Mouse (Mus musculus) heart, embryonic 12.5 days (tissue): ENCODE measurements around the gene Efcab5. TPM values are rescaled to one million over a fixed set of nuclear protein-coding genes. Genes with fewer than 3 reads are reported as not detected.

Experiments
- ATAC-seq: fragments of 200-750 bp; cut with Nextera tagmentation; 2 replicates; pipeline ENCODE4 v1.8.0; 2017; ENCODE audit warnings: moderate TSS enrichment, moderate library complexity; ENCODE audit not compliant: insufficient number of reproducible peaks, low FRiP score
- H3K27ac ChIP-seq: fragments of 300-500 bp; sonication (generic); 2 replicates; pipeline ENCODE4 v1.5.1; 2016; ENCODE audit warnings: mild to moderate bottlenecking, moderate library complexity; ENCODE audit not compliant: poor library complexity, severe bottlenecking
- H3K27me3 ChIP-seq: fragments of 300-500 bp; sonication (generic); replicated peaks from 2 replicates; pipeline ENCODE4 v1.6.1; 2016; ENCODE audit warnings: mild to moderate bottlenecking, moderate library complexity
- H3K36me3 ChIP-seq: fragments of 300-500 bp; sonication (generic); 2 replicates; pipeline ENCODE4 v1.6.1; 2016; ENCODE audit warnings: mild to moderate bottlenecking, moderate library complexity
- H3K4me1 ChIP-seq: fragments of 300-500 bp; sonication (generic); replicated peaks from 2 replicates; pipeline ENCODE4 v1.6.1; 2016; ENCODE audit warnings: mild to moderate bottlenecking
- H3K4me2 ChIP-seq: fragments of 300-500 bp; sonication (generic); 2 replicates; pipeline ENCODE4 v1.6.1; 2016; ENCODE audit warnings: mild to moderate bottlenecking, moderate library complexity
- H3K4me3 ChIP-seq: fragments of 300-500 bp; sonication (generic); 2 replicates; pipeline ENCODE4 v1.5.1; 2016; ENCODE audit warnings: mild to moderate bottlenecking
- H3K9ac ChIP-seq: fragments of 300-500 bp; sonication (generic); 2 replicates; pipeline ENCODE4 v1.6.1; 2016; ENCODE audit warnings: mild to moderate bottlenecking, moderate library complexity
- H3K9me3 ChIP-seq: fragments of 300-500 bp; sonication (generic); replicated peaks from 2 replicates; pipeline ENCODE4 v1.6.1; 2016; ENCODE audit warnings: mild to moderate bottlenecking, moderate library complexity
- WGBS: fragments of 180-500 bp; shearing (Covaris S2); methylation state at CpG from one replicate; pipeline ENCODE4 v1.1.7; 2016; 5-methylcytosine and 5-hydroxymethylcytosine counted together
- polyA plus RNA-seq: library from polyadenylated mRNA; unstranded; fragments of >200 nt; fragmentation: Nextera tagmentation; extraction: Ambion mirVana; gene quantifications from 2 replicates; pipeline ENCODE4 v1.2.1, GENCODE M21; 2016

Gene Efcab5
- polyA plus RNA-seq, result 0.11 and 0.54 TPM in 2 replicates

DNA sequence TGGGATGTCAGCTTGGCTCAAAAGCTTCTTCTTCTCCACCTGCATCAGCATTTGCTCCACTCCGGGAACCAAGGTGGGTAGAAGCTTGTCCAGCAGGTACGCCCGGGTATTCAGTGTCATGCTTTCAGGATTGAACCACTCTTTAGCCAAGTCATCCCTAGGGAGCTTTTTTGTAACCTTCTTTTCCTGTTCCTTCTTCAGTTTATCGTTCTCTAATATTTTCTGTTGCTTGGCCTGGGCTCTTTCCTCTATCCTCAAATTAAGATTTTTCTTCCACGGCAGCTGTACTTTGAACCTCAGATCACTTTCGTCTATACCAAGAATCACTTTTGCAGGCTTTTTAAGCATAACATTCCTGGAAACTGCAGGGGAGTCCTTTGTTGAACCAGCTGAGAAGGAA is at the start of gene Efcab5:
TSS of gene Efcab5 (minus strand) at position 101 of the 400 bp plus-strand sequence.
- Histone ChIP-seq H3K9ac (no peak within 1 kb of the TSS), H3K4me3 (no peak within 1 kb of the TSS), H3K9me3 (no peaks in the 10 kb centered on the region), H3K27ac (no peak within 1 kb of the TSS), H3K36me3 (no peaks in the 10 kb centered on the region), H3K27me3 (no peaks in the 10 kb centered on the region), H3K4me2 (no peak within 1 kb of the TSS), H3K4me1 (peaks cover 5% of the 10 kb centered on the region)
- WGBS, result 83% methylated on average over 6 of the region's 6 CpGs
- ATAC-seq, result no peak

DNA sequence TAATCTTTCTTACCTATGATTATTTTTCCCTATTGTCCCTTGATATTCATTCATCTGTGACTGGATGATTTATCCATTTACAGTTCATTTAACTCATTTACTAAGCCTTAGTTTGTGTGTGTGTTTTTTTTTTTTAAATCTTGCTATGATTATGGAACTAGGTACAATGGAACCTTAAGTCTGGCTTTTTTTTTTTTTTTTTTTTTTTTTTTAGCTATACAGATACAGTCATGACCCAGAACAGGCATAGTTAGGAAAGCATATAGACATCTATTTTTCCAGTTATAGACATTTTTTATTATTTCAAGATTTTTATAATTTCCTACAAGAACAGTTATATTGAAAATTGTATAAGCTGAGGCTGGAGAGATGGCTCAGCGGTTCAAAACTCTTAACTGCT is 46.5 kb upstream of the Efcab5 start:
- no peaks in the 10 kb centered on the region for H3K9me3 ChIP-seq
- no peak overlapping the region for H3K9ac ChIP-seq
- no peaks in the 10 kb centered on the region for H3K36me3 ChIP-seq
- no peak for ATAC-seq
- no peaks in the 10 kb centered on the region for H3K27me3 ChIP-seq
- H3K27ac ChIP-seq, result no peak overlapping the region
- WGBS, result 92% methylated on average over 1 of the region's 1 CpGs
- H3K4me1 ChIP-seq, result no peaks in the 10 kb centered on the region
- no peak overlapping the region for H3K4me2 ChIP-seq
- H3K4me3 ChIP-seq, result no peak overlapping the region

DNA sequence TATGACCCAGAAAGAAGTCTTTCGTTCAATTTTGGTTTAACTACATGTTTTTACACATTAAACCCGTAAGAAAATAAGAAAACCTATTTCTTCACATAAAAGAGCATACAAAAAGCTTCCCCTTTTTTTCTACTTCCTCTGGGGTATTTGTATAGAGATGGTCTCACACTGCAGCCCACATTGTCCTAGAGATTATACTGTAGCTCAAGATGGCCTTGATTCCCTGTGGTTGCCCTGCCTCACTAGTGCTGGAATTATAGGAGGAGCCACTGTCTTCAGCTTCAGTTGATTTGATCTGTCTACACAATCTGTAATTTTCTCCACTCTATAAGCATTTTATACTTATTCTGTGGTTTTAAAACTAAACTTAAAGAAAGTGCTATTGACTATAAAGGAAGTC is 42.7 kb upstream of the Efcab5 start:
- no peak overlapping the region for H3K27ac ChIP-seq
- 89% methylated on average over 2 of the region's 2 CpGs for WGBS

GRCm38 (mm10) chr11:77230765-77231164 is 42.0 kb upstream of the Efcab5 start:
- no peak overlapping the region for H3K9ac ChIP-seq
- ATAC-seq, result no peak
- WGBS, result 77% methylated on average over 2 of the region's 2 CpGs

More for the DNA sequence above, 42.7 kb upstream of the Efcab5 start:
- no peak for ATAC-seq
- no peaks in the 10 kb centered on the region for H3K4me1 ChIP-seq
- H3K9ac ChIP-seq, result no peak overlapping the region
- no peak overlapping the region for H3K4me2 ChIP-seq
- no peaks in the 10 kb centered on the region for H3K9me3 ChIP-seq
- no peaks in the 10 kb centered on the region for H3K27me3 ChIP-seq
- no peak overlapping the region for H3K4me3 ChIP-seq
- no peaks in the 10 kb centered on the region for H3K36me3 ChIP-seq

DNA sequence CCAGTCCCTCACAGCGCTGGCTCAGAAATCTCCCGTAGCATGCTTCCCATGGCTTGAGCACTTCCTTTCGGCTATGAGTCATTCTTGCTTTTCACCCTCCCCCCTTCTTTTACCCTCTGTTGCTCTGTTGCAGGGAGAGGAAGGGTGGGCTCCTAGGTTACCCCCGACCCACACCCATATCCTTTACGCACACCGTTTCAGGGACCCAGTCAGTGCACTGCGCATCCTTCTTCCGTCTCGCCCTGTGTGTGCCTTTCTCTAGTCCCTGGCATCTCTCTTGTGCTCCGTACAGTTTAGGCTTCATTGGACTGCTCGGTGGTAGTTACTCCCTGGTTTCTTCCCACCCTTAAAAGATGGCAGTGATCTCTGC is 28.0 kb upstream of the Efcab5 start:
- Histone ChIP-seq H3K27ac (peak overlapping the region; percentile 87), H3K36me3 (no peaks in the 10 kb centered on the region), H3K4me2 (peak overlapping the region; percentile 93), H3K4me3 (peak overlapping the region; percentile 74), H3K27me3 (no peaks in the 10 kb centered on the region), H3K4me1 (peaks cover 14% of the 10 kb centered on the region), H3K9me3 (no peaks in the 10 kb centered on the region), H3K9ac (peak overlapping the region; percentile 83)
- peak; percentile 58 for ATAC-seq
- WGBS, result 0% methylated on average over 11 of the region's 11 CpGs

More at GRCm38 (mm10) chr11:77230765-77231164, 42.0 kb upstream of the Efcab5 start:
- H3K4me1 ChIP-seq, result no peaks in the 10 kb centered on the region
- H3K4me2 ChIP-seq, result no peak overlapping the region
- H3K27me3 ChIP-seq, result no peaks in the 10 kb centered on the region
- no peak overlapping the region for H3K27ac ChIP-seq
- H3K9me3 ChIP-seq, result no peaks in the 10 kb centered on the region
- no peaks in the 10 kb centered on the region for H3K36me3 ChIP-seq
- H3K4me3 ChIP-seq, result no peak overlapping the region

- peak; percentile 90 for ATAC-seq
- H3K4me3 ChIP-seq, result peak within 1 kb of the TSS; percentile 74
- peak within 1 kb of the TSS; percentile 93 for H3K4me2 ChIP-seq
- H3K4me1 ChIP-seq, result peaks cover 14% of the 10 kb centered on the region
- no peaks in the 10 kb centered on the region for H3K9me3 ChIP-seq
- H3K9ac ChIP-seq, result peak within 1 kb of the TSS; percentile 83
- under 1% methylated on average over 79 of the region's 82 CpGs for WGBS
- H3K27me3 ChIP-seq, result no peaks in the 10 kb centered on the region
- H3K27ac ChIP-seq, result peak within 1 kb of the TSS; percentile 87
- H3K36me3 ChIP-seq, result no peaks in the 10 kb centered on the region
Measured at GRCm38 (mm10) chr11:77215951-77216760, 27.4 kb upstream of the Efcab5 start, which contains the start of gene Ssh2. Gene Ssh2 (plus strand): TSS chr11:77216287.

- Histone ChIP-seq H3K4me2 (peak overlapping the region; percentile 93), H3K9me3 (no peaks in the 10 kb centered on the region), H3K27ac (peak overlapping the region; percentile 87), H3K9ac (peak overlapping the region; percentile 83), H3K4me3 (peak overlapping the region; percentile 74), H3K36me3 (no peaks in the 10 kb centered on the region), H3K27me3 (no peaks in the 10 kb centered on the region), H3K4me1 (peaks cover 14% of the 10 kb centered on the region)
- peak; percentile 24; the same call in 1 of the 2 replicates for ATAC-seq
- WGBS, result under 1% methylated on average over 11 of the region's 11 CpGs
Measured at GRCm38 (mm10) chr11:77215483-77215882, 26.7 kb upstream of the Efcab5 start.

DNA sequence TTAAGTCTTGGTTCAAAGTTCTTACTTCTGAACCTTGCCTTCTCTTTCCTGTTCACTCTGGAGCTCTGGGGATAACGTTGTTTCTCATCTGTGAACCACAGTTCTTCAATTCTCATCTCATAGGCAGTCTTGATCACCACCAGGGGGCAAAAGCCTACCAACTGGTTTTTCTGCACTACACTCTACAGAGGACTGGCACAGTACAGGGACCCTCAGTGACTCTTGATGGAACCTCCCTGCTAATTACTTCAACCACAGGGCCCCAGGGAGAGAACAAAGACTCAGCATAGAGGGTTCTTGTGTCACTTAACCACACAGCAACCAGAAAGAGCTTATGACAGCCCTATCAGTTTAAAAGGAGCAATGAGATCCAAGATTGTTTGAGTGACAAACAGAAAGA is 26.0 kb upstream of the Efcab5 start:
- Histone ChIP-seq H3K27me3 (no peaks in the 10 kb centered on the region), H3K9ac (no peak overlapping the region), H3K27ac (no peak overlapping the region), H3K9me3 (no peaks in the 10 kb centered on the region), H3K4me1 (peaks cover 14% of the 10 kb centered on the region), H3K4me3 (no peak overlapping the region), H3K36me3 (no peaks in the 10 kb centered on the region), H3K4me2 (peak overlapping the region; percentile 39; the same call in 1 of the 2 replicates)
- ATAC-seq, result no peak; the same call in 1 of the 2 replicates
- 3% methylated on average over 1 of the region's 1 CpGs for WGBS

GRCm38 (mm10) chr11:77214142-77214692 is 25.4 kb upstream of the Efcab5 start:
- Histone ChIP-seq H3K4me1 (peaks cover 14% of the 10 kb centered on the region), H3K36me3 (no peaks in the 10 kb centered on the region), H3K27ac (no peak overlapping the region), H3K4me2 (no peak overlapping the region), H3K9me3 (no peaks in the 10 kb centered on the region), H3K9ac (no peak overlapping the region), H3K27me3 (no peaks in the 10 kb centered on the region), H3K4me3 (no peak overlapping the region)
- ATAC-seq, result no peak
- WGBS, result 95% methylated on average over 1 of the region's 1 CpGs

GRCm38 (mm10) chr11:77200703-77201102 is 11.9 kb upstream of the Efcab5 start:
- ATAC-seq, result no peak
- Histone ChIP-seq H3K27ac (no peak overlapping the region), H3K4me2 (no peak overlapping the region), H3K4me1 (peaks cover 10% of the 10 kb centered on the region), H3K36me3 (no peaks in the 10 kb centered on the region), H3K9ac (no peak overlapping the region), H3K27me3 (no peaks in the 10 kb centered on the region), H3K4me3 (no peak overlapping the region), H3K9me3 (no peaks in the 10 kb centered on the region)
- 69% methylated on average over 1 of the region's 1 CpGs for WGBS

DNA sequence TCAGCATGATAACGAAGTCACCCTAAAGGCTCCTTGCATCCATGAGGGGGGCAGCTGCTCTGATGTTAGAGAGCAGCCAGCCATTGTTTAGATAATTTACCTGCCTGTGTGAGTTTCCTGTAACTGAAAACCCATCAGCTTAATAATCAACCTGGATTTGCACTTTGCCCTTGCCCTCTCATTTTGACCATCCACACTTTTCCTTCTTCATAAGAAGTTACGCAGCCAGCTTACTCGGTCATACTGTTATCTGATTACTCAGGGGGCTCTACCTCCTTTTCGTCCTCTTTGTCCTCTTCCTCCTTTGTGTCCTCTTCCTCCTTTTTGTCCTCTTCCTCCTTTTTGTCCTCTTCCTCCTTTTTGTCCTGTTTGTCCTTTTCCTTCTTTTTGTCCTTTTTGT is 10.9 kb upstream of the Efcab5 start:
- H3K36me3 ChIP-seq, result no peaks in the 10 kb centered on the region
- no peak overlapping the region for H3K4me3 ChIP-seq
- no peak overlapping the region for H3K27ac ChIP-seq
- no peaks in the 10 kb centered on the region for H3K9me3 ChIP-seq
- H3K4me2 ChIP-seq, result no peak overlapping the region
- WGBS, result 52% methylated on average over 4 of the region's 4 CpGs
- H3K4me1 ChIP-seq, result peaks cover 17% of the 10 kb centered on the region
- no peak for ATAC-seq
- no peaks in the 10 kb centered on the region for H3K27me3 ChIP-seq
- no peak overlapping the region for H3K9ac ChIP-seq
